ENCODE assay signal across 8 mouse cellular contexts in the genomic region with DNA sequence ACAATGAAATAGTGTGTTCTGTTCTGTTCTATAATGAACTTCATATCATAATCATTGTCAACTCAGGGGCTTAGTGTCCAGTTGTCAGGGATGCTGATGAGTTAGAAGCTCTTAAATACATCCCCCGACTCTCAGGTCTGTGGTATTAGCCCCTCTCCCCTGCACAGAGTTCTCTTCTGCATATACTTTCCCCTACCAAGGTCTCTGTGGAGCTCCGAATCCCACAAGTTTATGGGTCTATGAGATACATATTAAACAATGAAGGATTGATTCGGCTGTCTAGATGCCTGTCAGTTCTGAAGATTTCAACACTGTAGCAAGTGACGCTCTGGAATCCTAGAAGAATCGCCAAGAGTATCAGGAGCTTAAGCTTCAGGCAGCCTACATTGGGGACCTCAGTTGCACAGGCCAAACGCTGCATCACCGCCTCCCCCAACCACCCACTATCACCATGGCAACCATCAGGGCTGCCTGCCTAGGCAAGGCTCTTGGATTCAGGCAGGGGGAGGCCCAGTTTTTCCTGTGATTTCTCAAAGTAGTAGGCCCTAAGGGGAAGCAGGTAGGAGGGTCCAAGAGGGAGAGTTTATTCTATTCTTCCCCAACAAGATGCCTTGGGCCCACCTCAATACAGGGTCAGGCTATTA.
DNase-seq lines count a peak whose midpoint lies in the region; ATAC-seq and TF ChIP-seq lines count a peak whose summit lies in the region.

No protein-coding gene starts in this region.

- WGBS in heart, adult 2 months, result 62% methylated on average over 7 of the region's 7 CpGs
- WGBS in forebrain, embryonic 10.5 days, result 45% methylated on average over 7 of the region's 7 CpGs
- WGBS in midbrain, embryonic 14.5 days, result 21% methylated on average over 7 of the region's 7 CpGs
- WGBS in lung, adult 2 months, result 59% methylated on average over 7 of the region's 7 CpGs

- H3K79me2 ChIP-seq in heart, adult 2 months (replicated peaks; ENCODE audit: control insufficient read depth, insufficient read depth, low read length), result no peaks in the 10 kb centered on the region

- H3K9me3 ChIP-seq in forebrain, embryonic 10.5 days, result no peaks in the 10 kb centered on the region
- no peaks in the 10 kb centered on the region for H3K9me3 ChIP-seq in midbrain, embryonic 14.5 days (ENCODE audit: control insufficient read depth, low read length)

- no peak overlapping the region for H3K4me3 ChIP-seq in heart, adult 2 months
- H3K4me3 ChIP-seq in forebrain, embryonic 10.5 days, result no peak overlapping the region
- no peak overlapping the region for H3K4me3 ChIP-seq in midbrain, embryonic 14.5 days (replicated peaks; ENCODE audit: low read depth, low read length)
- no peak overlapping the region for H3K4me3 ChIP-seq in lung, adult 2 months (replicated peaks; ENCODE audit: extremely low read depth, low read depth, low read length)

- peak; percentile 12 to 15 for DNase-seq in heart, postnatal 10 days
- no peak for DNase-seq in heart, adult 2 months
- DNase-seq in forebrain, embryonic 10.5 days (ENCODE audit: extremely low spot score, low spot score), result peak; percentile 24
- DNase-seq in layer of hippocampus, adult 8-10 months (ENCODE audit: low spot score in 2 of 2), result peak; percentile 82
- DNase-seq in midbrain, embryonic 14.5 days, result peak; percentile 89
- no peak for DNase-seq in spleen, postnatal 14 days (ENCODE audit: low spot score in 2 of 2)
- no peak for DNase-seq in kidney, adult 11 months
- DNase-seq in lung, adult 2 months, result no peak

- no peak for TF ChIP-seq CTCF in heart, adult 2 months (IDR thresholded peaks at IDR 0.05)
- no peak for TF ChIP-seq CTCF in lung, adult 2 months (IDR thresholded peaks at IDR 0.05; ENCODE audit: insufficient read depth, low read length)

- no peaks in the 10 kb centered on the region for H3K27me3 ChIP-seq in heart, adult 2 months (ENCODE audit: control insufficient read depth, insufficient read depth, low read length)
- no peaks in the 10 kb centered on the region for H3K27me3 ChIP-seq in forebrain, embryonic 10.5 days (ENCODE audit: poor library complexity, severe bottlenecking)
- no peaks in the 10 kb centered on the region for H3K27me3 ChIP-seq in midbrain, embryonic 14.5 days (ENCODE audit: control insufficient read depth, insufficient read depth, low read length)

- intact Hi-C loops in heart, postnatal 10 days (cut with DNase I), result no loop called here
- intact Hi-C loops in heart, adult 2 months (cut with DNase I), result no loop called here

- H3K4me1 ChIP-seq in heart, adult 2 months (ENCODE audit: control insufficient read depth, insufficient read depth, low read length), result no peaks in the 10 kb centered on the region
- H3K4me1 ChIP-seq in forebrain, embryonic 10.5 days, result peaks cover 12% of the 10 kb centered on the region
- peaks cover 16% of the 10 kb centered on the region for H3K4me1 ChIP-seq in midbrain, embryonic 14.5 days (ENCODE audit: control insufficient read depth, insufficient read depth, low read length)
- H3K4me1 ChIP-seq in lung, adult 2 months (ENCODE audit: control insufficient read depth, insufficient read depth, low read length), result no peaks in the 10 kb centered on the region

- no peak for TF ChIP-seq POLR2A in heart, adult 2 months (IDR thresholded peaks at IDR 0.05; ENCODE audit: insufficient read depth, low read depth, low read length)
- no peak for TF ChIP-seq POLR2A in lung, adult 2 months (IDR thresholded peaks at IDR 0.05; ENCODE audit: borderline replicate concordance, extremely low read depth, low read depth, low read length)

- H3K9ac ChIP-seq in heart, adult 2 months (ENCODE audit: low read depth, low read length), result no peak overlapping the region
- H3K9ac ChIP-seq in midbrain, embryonic 14.5 days (replicated peaks; ENCODE audit: low read length), result no peak overlapping the region

- H3K36me3 ChIP-seq in heart, adult 2 months (ENCODE audit: control insufficient read depth, insufficient read depth, low read length), result no peaks in the 10 kb centered on the region
- H3K36me3 ChIP-seq in forebrain, embryonic 10.5 days (replicated peaks), result no peaks in the 10 kb centered on the region
- H3K36me3 ChIP-seq in midbrain, embryonic 14.5 days (ENCODE audit: control insufficient read depth, insufficient read depth, low read length), result no peaks in the 10 kb centered on the region

- TF ChIP-seq EP300 in heart, adult 2 months (IDR thresholded peaks at IDR 0.05; ENCODE audit: insufficient read depth, low read depth, low read length), result no peak

- ATAC-seq in midbrain, embryonic 14.5 days (ENCODE audit: low FRiP score, low TSS enrichment), result peak; percentile 88

- H3K4me2 ChIP-seq in midbrain, embryonic 14.5 days (ENCODE audit: low read length), result 0 out of 2 replicates have a peak overlapping the region, but pooled peaks have one; percentile 9

- H3K27ac ChIP-seq in heart, adult 2 months, result no peak overlapping the region
- H3K27ac ChIP-seq in forebrain, embryonic 10.5 days, result no peak overlapping the region
- H3K27ac ChIP-seq in midbrain, embryonic 14.5 days (replicated peaks; ENCODE audit: low read depth, low read length), result peak overlapping the region; percentile 64

Comparison
In these comparisons a context has a peak if more than half of its experiments do, and no peak if none do; other contexts are left out.
1. DNase-seq: peak in heart, postnatal 10 days (2 of 2), forebrain, embryonic 10.5 days (single experiment), layer of hippocampus, adult 8-10 months (2 of 2) and midbrain, embryonic 14.5 days (single experiment); none in heart, adult 2 months (0 of 2), spleen, postnatal 14 days (0 of 2), kidney, adult 11 months (single experiment) and lung, adult 2 months (single experiment).